Mouse (Mus musculus): Measurements from ENCODE around the gene Zfp65. TPM values are rescaled to one million over a fixed set of nuclear protein-coding genes. Genes with fewer than 3 reads are reported as not detected.
A peak's percentile ranks its signal among the peaks of the same experiment; 100 is the strongest.
"Not testable (repeated sequence)": the region's sequence is repeated elsewhere in the genome, so short reads cannot be mapped to it uniquely, and the experiment has no call there.

The Zfp65 gene
- 9.6 and 15.8 TPM in 2 replicates for polyA plus RNA-seq (2011; ENCODE audit: insufficient read length, low read depth, missing spikeins)

DNA sequence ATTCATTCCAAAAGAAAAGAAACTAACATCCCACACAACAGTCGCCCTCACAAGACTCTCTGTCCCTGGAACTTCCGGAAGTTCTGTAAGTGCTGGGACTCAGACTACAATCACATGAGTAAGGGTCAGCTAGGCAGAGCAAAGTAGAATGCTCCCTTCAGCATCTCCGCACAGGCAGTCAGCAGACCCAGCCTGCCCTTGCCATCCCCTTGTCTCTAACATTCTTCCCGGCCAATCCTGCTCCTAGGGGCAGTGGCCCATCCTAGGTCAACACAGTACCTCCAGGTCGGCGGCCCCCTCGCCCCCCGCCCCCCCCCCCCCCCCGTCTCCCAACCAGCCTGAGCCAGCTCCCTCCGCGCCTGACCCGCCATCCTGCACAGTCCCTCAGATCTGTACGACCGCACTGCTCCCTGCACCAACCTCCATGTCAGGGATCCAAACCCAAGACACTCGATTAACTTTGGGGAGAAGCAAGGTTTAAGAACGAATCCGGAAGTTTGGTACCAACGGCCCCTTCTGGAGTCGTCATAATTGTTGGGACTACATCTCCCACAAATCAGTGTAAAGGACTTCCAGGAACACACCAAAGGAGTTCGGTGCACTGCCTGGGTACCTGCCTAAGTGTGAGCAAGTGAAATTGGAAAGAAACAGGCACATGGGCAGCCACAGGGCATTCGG lies at the start of gene Zfp65:
Zfp65 (minus strand) TSS at position 533 of the 678 bp plus-strand sequence.
- H3K4me1 ChIP-seq (ENCODE audit: control insufficient read depth, insufficient read depth, low read length) = no peaks in the 10 kb centered on the region
- TF ChIP-seq CTCF (IDR thresholded peaks at IDR 0.05; ENCODE audit: borderline replicate concordance, insufficient read depth, low read length) = no peak
- TF ChIP-seq POLR2A (IDR thresholded peaks at IDR 0.05; ENCODE audit: low read depth, low read length) = peak; percentile 51

GRCm38 (mm10) chr13:67763031-67763768 lies 34.2 kb upstream of the Zfp65 start:
- Histone ChIP-seq H3K4me1 (ENCODE audit: control insufficient read depth, insufficient read depth, low read length) (no peaks in the 10 kb centered on the region), H3K27ac (ENCODE audit: insufficient read depth, low read length) (no peak overlapping the region), H3K4me3 (ENCODE audit: insufficient read depth, low read length) (no peak overlapping the region)
- no peak for TF ChIP-seq POLR2A (IDR thresholded peaks at IDR 0.05; ENCODE audit: low read depth, low read length)
- TF ChIP-seq CTCF (IDR thresholded peaks at IDR 0.05; ENCODE audit: borderline replicate concordance, insufficient read depth, low read length) = no peak

More for the DNA sequence above, at the start of gene Zfp65:
- Histone ChIP-seq H3K27ac (ENCODE audit: insufficient read depth, low read length) (peak within 1 kb of the TSS; percentile 42), H3K4me3 (ENCODE audit: insufficient read depth, low read length) (peak within 1 kb of the TSS; percentile 61)

- TF ChIP-seq POLR2A (IDR thresholded peaks at IDR 0.05; ENCODE audit: low read depth, low read length) (no peak), CTCF (IDR thresholded peaks at IDR 0.05; ENCODE audit: borderline replicate concordance, insufficient read depth, low read length) (no peak)
- no peak overlapping the region for H3K4me3 ChIP-seq (ENCODE audit: insufficient read depth, low read length)
- no peaks in the 10 kb centered on the region for H3K4me1 ChIP-seq (ENCODE audit: control insufficient read depth, insufficient read depth, low read length)
- H3K27ac ChIP-seq (ENCODE audit: insufficient read depth, low read length) = no peak overlapping the region
These were observed 31.0 kb upstream of the Zfp65 start for GRCm38 (mm10) chr13:67759966-67760365.

DNA sequence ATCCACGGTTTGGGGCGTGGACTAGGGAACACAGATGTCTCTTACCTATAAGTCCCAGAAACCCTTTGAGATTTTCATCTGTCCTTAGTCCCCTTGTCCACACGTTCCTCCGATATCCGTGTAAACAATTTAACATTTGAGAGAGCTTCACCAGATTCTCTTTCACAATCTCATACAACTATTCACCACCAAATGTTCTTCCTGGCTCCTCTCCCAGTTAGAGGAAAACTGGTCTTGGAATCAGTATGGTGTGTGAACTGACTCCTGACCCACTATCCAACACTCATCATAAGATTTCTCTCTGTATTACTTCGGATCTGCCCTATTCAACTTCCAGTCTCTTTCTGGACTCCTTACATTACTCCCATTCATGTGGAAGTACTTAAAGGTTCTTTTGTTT lies 26.8 kb upstream of the Zfp65 start:
- H3K4me3 ChIP-seq (ENCODE audit: insufficient read depth, low read length) = no peak overlapping the region
- H3K4me1 ChIP-seq (ENCODE audit: control insufficient read depth, insufficient read depth, low read length) = no peaks in the 10 kb centered on the region
- H3K27ac ChIP-seq (ENCODE audit: insufficient read depth, low read length) = no peak overlapping the region
- TF ChIP-seq CTCF (IDR thresholded peaks at IDR 0.05; ENCODE audit: borderline replicate concordance, insufficient read depth, low read length) (no peak), POLR2A (IDR thresholded peaks at IDR 0.05; ENCODE audit: low read depth, low read length) (no peak)

- no peaks in the 10 kb centered on the region for H3K4me1 ChIP-seq (ENCODE audit: control insufficient read depth, insufficient read depth, low read length)
- H3K27ac ChIP-seq (ENCODE audit: insufficient read depth, low read length) = peak within 1 kb of the TSS; percentile 77
- H3K4me3 ChIP-seq (ENCODE audit: insufficient read depth, low read length) = peak within 1 kb of the TSS; percentile 66
- TF ChIP-seq CTCF (IDR thresholded peaks at IDR 0.05; ENCODE audit: borderline replicate concordance, insufficient read depth, low read length) (no peak), POLR2A (IDR thresholded peaks at IDR 0.05; ENCODE audit: low read depth, low read length) (peak; percentile 75)
These were observed 25.6 kb upstream of the Zfp65 start, which contains the start of gene Zfp85 for GRCm38 (mm10) chr13:67754333-67755306. Gene Zfp85, minus strand, starts transcription at chr13:67755228.

GRCm38 (mm10) chr13:67743896-67744295 lies 14.9 kb upstream of the Zfp65 start:
- Histone ChIP-seq H3K27ac (ENCODE audit: insufficient read depth, low read length) (no peak overlapping the region), H3K4me1 (ENCODE audit: control insufficient read depth, insufficient read depth, low read length) (no peaks in the 10 kb centered on the region), H3K4me3 (ENCODE audit: insufficient read depth, low read length) (no peak overlapping the region)
- TF ChIP-seq POLR2A (IDR thresholded peaks at IDR 0.05; ENCODE audit: low read depth, low read length) = no peak
- TF ChIP-seq CTCF (IDR thresholded peaks at IDR 0.05; ENCODE audit: borderline replicate concordance, insufficient read depth, low read length) = no peak

DNA sequence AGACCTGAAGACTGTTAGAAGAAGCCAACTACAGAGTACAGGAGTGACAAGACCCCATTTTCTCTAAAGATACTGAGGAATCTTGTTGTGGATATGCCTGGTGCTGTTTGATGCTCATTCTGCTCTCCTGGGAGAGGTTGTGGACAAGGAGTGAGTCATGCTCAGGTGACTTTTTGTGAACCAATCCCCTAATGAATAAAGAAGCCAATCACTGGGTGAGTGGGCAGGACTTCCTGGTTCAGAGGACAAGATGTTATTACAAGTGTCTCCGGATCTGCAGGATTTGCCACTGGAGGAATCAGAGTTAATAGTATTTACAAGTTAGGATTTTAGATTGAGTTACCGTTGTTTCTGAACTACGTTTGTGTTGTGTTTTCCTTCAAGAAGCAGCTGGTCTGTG lies 14.0 kb upstream of the Zfp65 start:
- H3K27ac ChIP-seq (ENCODE audit: insufficient read depth, low read length) = no peak overlapping the region
- TF ChIP-seq CTCF (IDR thresholded peaks at IDR 0.05; ENCODE audit: borderline replicate concordance, insufficient read depth, low read length) = no peak
- no peak for TF ChIP-seq POLR2A (IDR thresholded peaks at IDR 0.05; ENCODE audit: low read depth, low read length)
- H3K4me1 ChIP-seq (ENCODE audit: control insufficient read depth, insufficient read depth, low read length) = no peaks in the 10 kb centered on the region
- no peak overlapping the region for H3K4me3 ChIP-seq (ENCODE audit: insufficient read depth, low read length)

DNA sequence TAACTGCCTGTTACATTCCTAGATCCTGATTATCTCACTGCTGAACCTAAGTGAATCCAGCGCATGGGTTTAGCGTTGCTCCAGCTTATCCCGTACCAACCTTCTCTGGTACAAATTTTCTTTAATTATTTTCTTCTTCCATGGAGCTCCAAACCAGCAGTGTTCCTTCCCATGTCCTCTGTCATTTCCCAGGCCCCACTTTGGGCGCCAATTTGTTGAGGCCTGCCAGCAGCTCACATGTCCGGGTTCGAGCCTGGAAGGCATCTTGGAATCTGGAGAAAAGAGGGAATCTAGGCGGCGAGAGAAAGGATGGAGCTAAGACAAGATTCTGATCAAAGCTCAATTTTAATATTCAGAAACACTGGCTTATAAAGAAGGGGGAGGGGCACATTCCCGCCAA lies 5.4 kb upstream of the Zfp65 start:
- not testable (repeated sequence) for H3K4me1 ChIP-seq (ENCODE audit: control insufficient read depth, insufficient read depth, low read length); H3K27ac ChIP-seq (ENCODE audit: insufficient read depth, low read length); H3K4me3 ChIP-seq (ENCODE audit: insufficient read depth, low read length)

- peak; percentile 42; the same call in 1 of the 2 replicates for TF ChIP-seq CTCF (IDR thresholded peaks at IDR 0.05; ENCODE audit: borderline replicate concordance, insufficient read depth, low read length)
- H3K27ac ChIP-seq (ENCODE audit: insufficient read depth, low read length); H3K4me1 ChIP-seq (ENCODE audit: control insufficient read depth, insufficient read depth, low read length): not testable (repeated sequence)
- H3K4me3 ChIP-seq (ENCODE audit: insufficient read depth, low read length) = peak overlapping the region; percentile 61; the same call in 1 of the 2 replicates
These were observed 468 bp upstream of the Zfp65 start for GRCm38 (mm10) chr13:67729441-67729840.
